20 mouse cellular contexts compared by ENCODE assay signal in the genomic region with DNA sequence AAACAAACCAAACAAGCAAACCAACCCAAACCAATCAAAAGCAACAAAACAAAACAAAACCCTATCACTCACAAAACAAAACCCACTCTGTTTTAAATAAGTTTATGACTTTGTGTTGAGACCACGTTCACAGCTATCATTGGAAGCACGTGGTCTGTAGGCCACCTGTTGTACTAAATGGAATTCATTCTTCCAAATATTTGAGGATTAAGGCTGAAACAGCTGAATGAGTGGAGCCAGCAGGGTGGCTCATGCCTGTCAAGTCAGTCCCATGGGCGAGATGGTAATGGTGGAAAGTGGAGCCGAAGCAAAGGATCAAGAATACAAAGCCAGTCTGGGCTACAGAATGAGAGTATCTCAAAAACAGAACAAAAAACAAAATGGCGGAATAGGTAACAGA. TPM values are rescaled to one million over a fixed set of nuclear protein-coding genes. Genes with fewer than 3 reads are reported as not detected.
DNase-seq lines count a peak whose midpoint lies in the region; ATAC-seq and TF ChIP-seq lines count a peak whose summit lies in the region.
"Had no signal": no experiment of that assay in that cellular context is flagged by ENCODE, and none has a peak within 500 bp of the region (broad histone marks: within the 10 kb centered on the region; RNA-seq: fewer than 3 reads in every experiment).

No protein-coding gene starts in this region.

- WGBS in embryonic facial prominence, embryonic 14.5 days = 85% methylated on average over 5 of the region's 5 CpGs
- 92% methylated on average over 5 of the region's 5 CpGs for WGBS in embryonic facial prominence, embryonic 10.5 days
- 89% methylated on average over 5 of the region's 5 CpGs for WGBS in limb, embryonic 14.5 days
- 96% methylated on average over 5 of the region's 5 CpGs for WGBS in limb, embryonic 10.5 days

- DNase-seq in embryonic facial prominence, embryonic 14.5 days (ENCODE audit: low spot score) = peak; percentile 66
- DNase-seq in embryonic facial prominence, embryonic 10.5 days (ENCODE audit: low spot score) = no peak
- peak; percentile 44 for DNase-seq in limb, embryonic 14.5 days (ENCODE audit: low spot score)
- no peak for DNase-seq in limb, embryonic 10.5 days (ENCODE audit: low spot score)
- no peak for DNase-seq in left cerebral cortex, postnatal 10 days (ENCODE audit: extremely low spot score in 1 of 2, low spot score in 2 of 2)
- DNase-seq: adrenal gland, adult 2 months; adrenal gland, adult 8-10 months; adrenal gland, postnatal 10 days; adrenal gland, postnatal 14 days; adrenal gland, postnatal 25 days; adrenal gland, postnatal 36 days; B cell, adult 2 months; cerebellum, adult 11 months; cerebellum, adult 18-20 months had no signal

- peaks cover 9% of the 10 kb centered on the region; the same call in 1 of the 2 replicates for H3K4me1 ChIP-seq in embryonic facial prominence, embryonic 14.5 days (ENCODE audit: control insufficient read depth, insufficient read depth, low read length)
- H3K4me1 ChIP-seq in embryonic facial prominence, embryonic 10.5 days = peaks cover 31% of the 10 kb centered on the region
- H3K4me1 ChIP-seq in limb, embryonic 14.5 days (ENCODE audit: control insufficient read depth, insufficient read depth, low read length) = peaks cover 10% of the 10 kb centered on the region
- H3K4me1 ChIP-seq in limb, embryonic 10.5 days = peaks cover 30% of the 10 kb centered on the region

- H3K9me3 ChIP-seq in embryonic facial prominence, embryonic 14.5 days (ENCODE audit: control insufficient read depth, low read length) = no peaks in the 10 kb centered on the region
- no peaks in the 10 kb centered on the region for H3K9me3 ChIP-seq in embryonic facial prominence, embryonic 10.5 days
- no peaks in the 10 kb centered on the region for H3K9me3 ChIP-seq in limb, embryonic 14.5 days (ENCODE audit: control insufficient read depth, low read length)
- no peaks in the 10 kb centered on the region for H3K9me3 ChIP-seq in limb, embryonic 10.5 days (replicated peaks)
- H3K9me3 ChIP-seq: G1E had no signal

- peaks cover 12% of the 10 kb centered on the region for H3K79me2 ChIP-seq in myocyte (ENCODE audit: control insufficient read depth, insufficient read depth)

- no peak overlapping the region for H3K27ac ChIP-seq in embryonic facial prominence, embryonic 14.5 days (replicated peaks; ENCODE audit: low read depth, low read length)
- H3K27ac ChIP-seq in embryonic facial prominence, embryonic 10.5 days (replicated peaks) = no peak overlapping the region
- H3K27ac ChIP-seq in limb, embryonic 14.5 days (replicated peaks; ENCODE audit: low read depth, low read length) = no peak overlapping the region
- no peak overlapping the region for H3K27ac ChIP-seq in limb, embryonic 10.5 days

- intact Hi-C loops in left cerebral cortex, postnatal 10 days (cut with DNase I) = no loop called here

- ATAC-seq in embryonic facial prominence, embryonic 14.5 days (ENCODE audit: low read depth) = no peak
- no peak for ATAC-seq in limb, embryonic 14.5 days (ENCODE audit: low FRiP score, low read depth)
- ATAC-seq: activated CD4-positive, CD25-positive, alpha-beta regulatory T cell, adult 4 months; CD4-positive, CD25-positive, alpha-beta regulatory T cell, adult 4 months; Patski had no signal

- no peak overlapping the region for H3K9ac ChIP-seq in embryonic facial prominence, embryonic 14.5 days (ENCODE audit: low read depth, low read length)
- H3K9ac ChIP-seq in limb, embryonic 14.5 days (ENCODE audit: low read depth, low read length, severe bottlenecking) = no peak overlapping the region

- no peak for TF ChIP-seq POLR2A in limb, embryonic 14.5 days (IDR thresholded peaks at IDR 0.05; ENCODE audit: borderline replicate concordance, extremely low read depth, insufficient read depth, insufficient read length)
- TF ChIP-seq POLR2A in myocyte (IDR thresholded peaks at IDR 0.05; ENCODE audit: insufficient read length, low read depth) = no peak

- peaks cover 50% of the 10 kb centered on the region for H3K36me3 ChIP-seq in embryonic facial prominence, embryonic 14.5 days (ENCODE audit: control insufficient read depth, insufficient read depth, low read length)
- H3K36me3 ChIP-seq in embryonic facial prominence, embryonic 10.5 days (replicated peaks) = peaks cover 63% of the 10 kb centered on the region
- peaks cover 56% of the 10 kb centered on the region for H3K36me3 ChIP-seq in limb, embryonic 14.5 days (ENCODE audit: control insufficient read depth, insufficient read depth, low read length)
- H3K36me3 ChIP-seq in limb, embryonic 10.5 days = peaks cover 61% of the 10 kb centered on the region
- peaks cover 21% of the 10 kb centered on the region for H3K36me3 ChIP-seq in myocyte (ENCODE audit: control insufficient read depth, insufficient read depth)

- H3K4me3 ChIP-seq in embryonic facial prominence, embryonic 14.5 days (ENCODE audit: low read depth, low read length) = no peak overlapping the region
- no peak overlapping the region for H3K4me3 ChIP-seq in embryonic facial prominence, embryonic 10.5 days
- no peak overlapping the region for H3K4me3 ChIP-seq in limb, embryonic 14.5 days (replicated peaks; ENCODE audit: low read length)
- H3K4me3 ChIP-seq in limb, embryonic 10.5 days = no peak overlapping the region
- H3K4me3 ChIP-seq in myocyte = no peak overlapping the region

- no peaks in the 10 kb centered on the region for H3K27me3 ChIP-seq in embryonic facial prominence, embryonic 14.5 days (replicated peaks; ENCODE audit: control insufficient read depth, insufficient read depth, low read length)
- no peaks in the 10 kb centered on the region for H3K27me3 ChIP-seq in embryonic facial prominence, embryonic 10.5 days (replicated peaks; ENCODE audit: low read depth, poor library complexity, severe bottlenecking)
- H3K27me3 ChIP-seq in limb, embryonic 14.5 days (ENCODE audit: control insufficient read depth, insufficient read depth, low read length) = no peaks in the 10 kb centered on the region
- H3K27me3 ChIP-seq in limb, embryonic 10.5 days (ENCODE audit: low read depth, poor library complexity, severe bottlenecking) = no peaks in the 10 kb centered on the region
- no peaks in the 10 kb centered on the region for H3K27me3 ChIP-seq in myocyte (ENCODE audit: control insufficient read depth, insufficient read depth, insufficient read length)
- H3K27me3 ChIP-seq: CH12.LX, Patski had no signal

- H3ac ChIP-seq in myocyte (ENCODE audit: control insufficient read depth, insufficient read length) = no peak overlapping the region

- H3K4me2 ChIP-seq in embryonic facial prominence, embryonic 14.5 days (ENCODE audit: low read depth, low read length) = no peak overlapping the region
- H3K4me2 ChIP-seq in limb, embryonic 14.5 days (replicated peaks; ENCODE audit: low read depth, low read length, severe bottlenecking) = no peak overlapping the region
- no peak overlapping the region for H3K4me2 ChIP-seq in myocyte (ENCODE audit: low read depth)

RNA-seq across cellular contexts. Expression of gene Pmel, which starts 3.3 kb away (rescaled TPM):
- polyA plus RNA-seq in embryonic facial prominence, embryonic 14.5 days (2014; fragmentation: Nextera tagmentation; extraction: Ambion mirVana) = 14.0 and 14.6 TPM in 2 replicates
- polyA plus RNA-seq in embryonic facial prominence, embryonic 10.5 days (2016; fragmentation: Nextera tagmentation; extraction: Ambion mirVana) = 8.6 and 17.3 TPM in 2 replicates
- polyA plus RNA-seq in limb, embryonic 14.5 days (2012; rRNA removed) = 3.7 and 3.8 TPM in 2 replicates
- polyA plus RNA-seq in limb, embryonic 14.5 days (2014; fragmentation: Nextera tagmentation; extraction: Ambion mirVana) = 4.6 and 5.5 TPM in 2 replicates
- polyA plus RNA-seq in limb, embryonic 10.5 days (2016; fragmentation: Nextera tagmentation; extraction: Ambion mirVana) = 0.25 and 0.55 TPM in 2 replicates
- polyA plus RNA-seq in myocyte (2012; fragmentation: generic; extraction: Trizol) = 0.17 TPM
- total RNA-seq in left cerebral cortex, postnatal 10 days (2021) = under 1 TPM; 0.51 to 0.63 TPM

RNA-seq across cellular contexts. Expression of gene Cdk2, which starts 4.1 kb away (rescaled TPM):
- 99.2 and 105 TPM in 2 replicates for polyA plus RNA-seq in embryonic facial prominence, embryonic 14.5 days (2014; fragmentation: Nextera tagmentation; extraction: Ambion mirVana)
- polyA plus RNA-seq in embryonic facial prominence, embryonic 10.5 days (2016; fragmentation: Nextera tagmentation; extraction: Ambion mirVana) = 124 and 130 TPM in 2 replicates
- 132 and 148 TPM in 2 replicates for polyA plus RNA-seq in limb, embryonic 14.5 days (2012; rRNA removed)
- polyA plus RNA-seq in limb, embryonic 14.5 days (2014; fragmentation: Nextera tagmentation; extraction: Ambion mirVana) = 106 and 115 TPM in 2 replicates
- 136 and 150 TPM in 2 replicates for polyA plus RNA-seq in limb, embryonic 10.5 days (2016; fragmentation: Nextera tagmentation; extraction: Ambion mirVana)
- 39.9 TPM for polyA plus RNA-seq in myocyte (2012; fragmentation: generic; extraction: Trizol)
- total RNA-seq in left cerebral cortex, postnatal 10 days (2021) = 1 to 10 TPM; 4.3 to 4.7 TPM

RNA-seq across cellular contexts. Expression of gene Rab5b, which starts 4.6 kb away (rescaled TPM):
- polyA plus RNA-seq in embryonic facial prominence, embryonic 14.5 days (2014; fragmentation: Nextera tagmentation; extraction: Ambion mirVana) = 74.7 and 75.4 TPM in 2 replicates
- polyA plus RNA-seq in embryonic facial prominence, embryonic 10.5 days (2016; fragmentation: Nextera tagmentation; extraction: Ambion mirVana) = 64.4 and 70.4 TPM in 2 replicates
- 88.3 and 96.3 TPM in 2 replicates for polyA plus RNA-seq in limb, embryonic 14.5 days (2012; rRNA removed)
- polyA plus RNA-seq in limb, embryonic 14.5 days (2014; fragmentation: Nextera tagmentation; extraction: Ambion mirVana) = 78.8 and 86.9 TPM in 2 replicates
- 54.0 and 68.0 TPM in 2 replicates for polyA plus RNA-seq in limb, embryonic 10.5 days (2016; fragmentation: Nextera tagmentation; extraction: Ambion mirVana)
- polyA plus RNA-seq in myocyte (2012; fragmentation: generic; extraction: Trizol) = 76.3 TPM
- total RNA-seq in left cerebral cortex, postnatal 10 days (2021) = 100 to 1,000 TPM; 120 to 121 TPM

RNA-seq across cellular contexts. Expression of gene Suox, which starts 26.8 kb away (rescaled TPM):
- polyA plus RNA-seq in embryonic facial prominence, embryonic 14.5 days (2014; fragmentation: Nextera tagmentation; extraction: Ambion mirVana) = 11.1 and 14.4 TPM in 2 replicates
- polyA plus RNA-seq in embryonic facial prominence, embryonic 10.5 days (2016; fragmentation: Nextera tagmentation; extraction: Ambion mirVana) = 12.9 and 13.5 TPM in 2 replicates
- 17.0 and 17.7 TPM in 2 replicates for polyA plus RNA-seq in limb, embryonic 14.5 days (2012; rRNA removed)
- 13.1 and 16.3 TPM in 2 replicates for polyA plus RNA-seq in limb, embryonic 14.5 days (2014; fragmentation: Nextera tagmentation; extraction: Ambion mirVana)
- polyA plus RNA-seq in limb, embryonic 10.5 days (2016; fragmentation: Nextera tagmentation; extraction: Ambion mirVana) = 11.3 and 12.5 TPM in 2 replicates
- 23.3 TPM for polyA plus RNA-seq in myocyte (2012; fragmentation: generic; extraction: Trizol)
- total RNA-seq in left cerebral cortex, postnatal 10 days (2021) = 10 to 100 TPM; 11.1 to 11.8 TPM

RNA-seq across cellular contexts. Expression of gene Dgka, which starts 43.9 kb away (rescaled TPM):
- 16.7 and 17.0 TPM in 2 replicates for polyA plus RNA-seq in embryonic facial prominence, embryonic 14.5 days (2014; fragmentation: Nextera tagmentation; extraction: Ambion mirVana)
- polyA plus RNA-seq in embryonic facial prominence, embryonic 10.5 days (2016; fragmentation: Nextera tagmentation; extraction: Ambion mirVana) = 5.2 and 6.3 TPM in 2 replicates
- polyA plus RNA-seq in limb, embryonic 14.5 days (2012; rRNA removed) = 23.0 and 26.6 TPM in 2 replicates
- polyA plus RNA-seq in limb, embryonic 14.5 days (2014; fragmentation: Nextera tagmentation; extraction: Ambion mirVana) = 18.4 and 19.9 TPM in 2 replicates
- polyA plus RNA-seq in limb, embryonic 10.5 days (2016; fragmentation: Nextera tagmentation; extraction: Ambion mirVana) = 3.7 and 5.0 TPM in 2 replicates
- polyA plus RNA-seq in myocyte (2012; fragmentation: generic; extraction: Trizol) = 13.2 TPM
- 1 to 10 TPM; 5.7 to 5.8 TPM for total RNA-seq in left cerebral cortex, postnatal 10 days (2021)

Comparison
In these comparisons a context has a peak if more than half of its experiments do, and no peak if none do; other contexts are left out.
1. DNase-seq: peak in embryonic facial prominence, embryonic 14.5 days (single experiment) and limb, embryonic 14.5 days (single experiment); none in embryonic facial prominence, embryonic 10.5 days (single experiment), limb, embryonic 10.5 days (single experiment) and left cerebral cortex, postnatal 10 days (0 of 2).